Mouse (Mus musculus): ENCODE data around the gene Mypop. TPM values are rescaled to one million over a fixed set of nuclear protein-coding genes. Genes with fewer than 3 reads are reported as not detected.
A peak's percentile ranks its signal among the peaks of the same experiment; 100 is the strongest.

Mypop gene
- polyA plus RNA-seq, 1 experiment: 2.0 TPM

GRCm38 (mm10) chr7:18987747-18988146 is 3.3 kb upstream of the Mypop start:
- WGBS: 74% methylated on average over 13 of the region's 13 CpGs
- no peak for DNase-seq (ENCODE audit: low read depth, low spot score)

GRCm38 (mm10) chr7:18988780-18989179 is 2.3 kb upstream of the Mypop start:
- DNase-seq (ENCODE audit: low read depth, low spot score): no peak
- 69% methylated on average over 6 of the region's 6 CpGs for WGBS

GRCm38 (mm10) chr7:18989995-18990394 is 1.1 kb upstream of the Mypop start:
- WGBS: 11% methylated on average over 5 of the region's 5 CpGs
- DNase-seq (ENCODE audit: low read depth, low spot score): no peak

GRCm38 (mm10) chr7:18991660-18992293 is 732 bp downstream of the Mypop start:
- no peak for DNase-seq (ENCODE audit: low read depth, low spot score)
- WGBS: 2% methylated on average over 59 of the region's 59 CpGs

GRCm38 (mm10) chr7:18992294-18992675 is 1.2 kb downstream of the Mypop start:
- WGBS: 4% methylated on average over 31 of the region's 31 CpGs
- DNase-seq (ENCODE audit: low read depth, low spot score): no peak

- DNase-seq (ENCODE audit: low read depth, low spot score): no peak
- WGBS: 92% methylated on average over 5 of the region's 5 CpGs
Observed at GRCm38 (mm10) chr7:18993036-18993435, 2.0 kb downstream of the Mypop start.

- WGBS: 50% methylated on average over 9 of the region's 9 CpGs
- DNase-seq (ENCODE audit: low read depth, low spot score): no peak
Observed at GRCm38 (mm10) chr7:18998835-18999234, 7.8 kb downstream of the Mypop start.

- no peak for DNase-seq (ENCODE audit: low read depth, low spot score)
- 42% methylated on average over 10 of the region's 10 CpGs for WGBS
Observed at GRCm38 (mm10) chr7:19000421-19000820, 9.4 kb downstream of the Mypop start.

GRCm38 (mm10) chr7:19001066-19001806 is 10.2 kb downstream of the Mypop start:
- WGBS: 18% methylated on average over 18 of the region's 18 CpGs
- DNase-seq (ENCODE audit: low read depth, low spot score): no peak

- DNase-seq (ENCODE audit: low read depth, low spot score): no peak
- WGBS: 18% methylated on average over 3 of the region's 3 CpGs
Observed at GRCm38 (mm10) chr7:19001807-19002085, 10.7 kb downstream of the Mypop start.

- no peak for DNase-seq (ENCODE audit: low read depth, low spot score)
- WGBS: 4% methylated on average over 4 of the region's 4 CpGs
Observed at GRCm38 (mm10) chr7:19002115-19002514, 11.1 kb downstream of the Mypop start.

- peak; percentile 95 for DNase-seq (ENCODE audit: low read depth, low spot score)
- under 1% methylated on average over 17 of the region's 17 CpGs for WGBS
Observed at GRCm38 (mm10) chr7:19002848-19003498, 11.9 kb downstream of the Mypop start.

GRCm38 (mm10) chr7:19003902-19004630 is 13.0 kb downstream of the Mypop start, which contains the start of gene Irf2bp1:
Irf2bp1 (plus strand) TSS chr7:19004044.
- no peak for DNase-seq (ENCODE audit: low read depth, low spot score)
- under 1% methylated on average over 82 of the region's 90 CpGs for WGBS

GRCm38 (mm10) chr7:19004631-19005079 is 13.6 kb downstream of the Mypop start:
- no peak for DNase-seq (ENCODE audit: low read depth, low spot score)
- 2% methylated on average over 34 of the region's 34 CpGs for WGBS

- DNase-seq (ENCODE audit: low read depth, low spot score): no peak
- 37% methylated on average over 34 of the region's 34 CpGs for WGBS
Observed at GRCm38 (mm10) chr7:19005417-19006121, 14.5 kb downstream of the Mypop start.

- WGBS: 3% methylated on average over 12 of the region's 12 CpGs
- DNase-seq (ENCODE audit: low read depth, low spot score): no peak
Observed at GRCm38 (mm10) chr7:19006476-19006875, 15.4 kb downstream of the Mypop start.

GRCm38 (mm10) chr7:19007026-19007977 is 16.3 kb downstream of the Mypop start:
- no peak for DNase-seq (ENCODE audit: low read depth, low spot score)
- 28% methylated on average over 13 of the region's 13 CpGs for WGBS

- DNase-seq (ENCODE audit: low read depth, low spot score): no peak
Observed at GRCm38 (mm10) chr7:19010581-19010980, 19.5 kb downstream of the Mypop start.

More at GRCm38 (mm10) chr7:19010581-19010980, 19.5 kb downstream of the Mypop start:
- WGBS: 57% methylated on average over 7 of the region's 7 CpGs

Data from large intestine, adult 2 months (tissue).